Mouse (Mus musculus): ENCODE data around the gene Tmem185b. TPM values are rescaled to one million over a fixed set of nuclear protein-coding genes. Genes with fewer than 3 reads are reported as not detected.

Gene Tmem185b
- 10 to 100 TPM; 26.2 to 31.1 TPM for total RNA-seq (2023)

GRCm38 (mm10) chr1:119525689-119526591 lies at the start of gene Tmem185b:
Tmem185b (plus strand) TSS chr1:119526160.

GRCm38 (mm10) chr1:119504260-119505062 lies 21.5 kb upstream of the Tmem185b start, which contains the start of gene Ralb:
Ralb (minus strand) TSS chr1:119504794.

Other genes with a start within 250 kb of the Tmem185b start
- under 1 TPM in 1 of 2 experiments, not detected in 1; 0.09 TPM for gene Inhbb, start 103.9 kb upstream of the Tmem185b start, total RNA-seq (2023)
- gene Ralb, start 21.4 kb upstream of the Tmem185b start, total RNA-seq (2023), result 10 to 100 TPM; 83.1 to 88.3 TPM
- under 1 TPM; 0.44 to 0.55 TPM for gene Epb41l5, start 122.8 kb downstream of the Tmem185b start, total RNA-seq (2023)

Measured in neutrophil, adult 83 days (primary cell).